Mouse (Mus musculus) brain, embryonic 14.5 days (tissue): ENCODE measurements at regions not wholly inside any gene's neighbourhood (a gene's known extent, or its start where the extent isn't known, plus 50 kb on each side); places are given as distances from the start of the nearest gene placed in this dataset.

ENCODE experiments used
- DNase-seq: peaks from one replicate; pipeline ENCODE4 v3.0.0-alpha.2; 2011; ENCODE audit warnings: low read depth
- CTCF ChIP-seq: fragments of 200-500 bp; IDR thresholded peaks from 2 replicates; pipeline ENCODE4 v1.5.1; 2012; ENCODE audit warnings: inconsistent platforms, mild to moderate bottlenecking, moderate library complexity, borderline replicate concordance; ENCODE audit not compliant: insufficient read depth, insufficient read length; ENCODE audit errors: extremely low read depth
- POLR2A ChIP-seq: fragments of 200-500 bp; IDR thresholded peaks from 2 replicates; pipeline ENCODE4 v1.6.1; 2012; ENCODE audit warnings: mild to moderate bottlenecking, inconsistent platforms, borderline replicate concordance; ENCODE audit not compliant: poor library complexity, insufficient read depth, insufficient read length, severe bottlenecking; ENCODE audit errors: extremely low read depth

DNA sequence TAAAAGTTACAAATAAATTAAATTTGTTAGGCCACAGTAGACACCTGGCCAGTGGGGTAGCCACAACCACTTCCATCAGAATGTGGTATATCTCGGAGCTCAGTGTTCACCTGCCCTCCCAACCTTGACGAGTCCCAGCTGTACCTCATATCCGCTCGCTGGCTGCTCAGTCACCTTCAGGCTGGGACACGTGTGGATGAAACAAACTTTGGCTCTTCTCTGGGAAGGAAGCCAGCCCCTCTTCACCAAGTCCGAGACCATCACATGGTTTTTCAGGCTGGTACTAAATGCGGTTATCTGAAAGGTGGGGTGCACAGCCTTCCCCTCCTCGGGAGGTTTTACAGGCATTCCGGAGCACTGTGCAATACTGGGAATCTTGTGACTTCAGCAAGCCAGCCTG is 113.3 kb upstream of the D7Ertd443e start:
- DNase-seq = no peak
- TF ChIP-seq CTCF (no peak), POLR2A (no peak)

DNA sequence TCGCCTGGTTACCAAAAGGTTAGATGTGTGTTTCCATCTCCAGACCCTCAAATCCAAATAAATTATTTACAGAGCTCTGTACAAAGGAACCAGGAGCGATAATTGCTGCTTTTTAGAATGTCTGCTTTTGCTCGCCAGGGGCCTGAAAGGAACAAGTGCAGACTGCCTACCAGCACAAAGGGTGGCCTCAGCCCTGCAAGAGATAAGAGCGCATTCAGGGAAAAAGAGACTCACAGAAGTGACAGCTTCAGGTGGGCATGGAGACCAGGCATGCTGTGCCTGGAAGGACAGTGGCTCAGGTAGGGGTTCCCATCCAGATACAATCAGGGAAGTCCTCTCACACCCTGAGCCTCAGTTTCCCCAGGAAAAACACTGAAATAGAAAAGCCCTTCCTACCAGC is 114.0 kb upstream of the D7Ertd443e start:
- peak; percentile 26 for DNase-seq
- TF ChIP-seq CTCF (no peak), POLR2A (no peak)

DNA sequence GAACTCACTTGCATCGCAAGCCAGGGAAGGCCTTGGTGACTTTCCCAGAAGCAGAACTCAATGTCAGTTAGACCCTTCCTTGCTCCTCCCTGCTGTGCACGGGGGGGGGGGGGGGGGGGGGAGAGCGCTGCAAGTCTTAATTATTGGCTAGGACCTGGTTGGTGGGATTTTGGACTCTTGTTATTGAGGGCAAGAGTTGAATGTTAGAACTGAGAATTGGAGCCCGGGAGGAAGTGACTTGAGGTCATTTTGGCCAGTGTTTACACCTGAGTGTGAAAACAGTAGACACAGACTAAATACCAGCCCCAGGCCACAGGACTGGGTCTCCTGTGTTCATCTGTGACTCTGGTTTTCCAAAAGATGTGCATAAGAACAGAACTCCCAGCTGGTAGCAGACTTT is 114.7 kb upstream of the D7Ertd443e start:
- TF ChIP-seq POLR2A = no peak
- no peak for TF ChIP-seq CTCF
- DNase-seq = no peak

DNA sequence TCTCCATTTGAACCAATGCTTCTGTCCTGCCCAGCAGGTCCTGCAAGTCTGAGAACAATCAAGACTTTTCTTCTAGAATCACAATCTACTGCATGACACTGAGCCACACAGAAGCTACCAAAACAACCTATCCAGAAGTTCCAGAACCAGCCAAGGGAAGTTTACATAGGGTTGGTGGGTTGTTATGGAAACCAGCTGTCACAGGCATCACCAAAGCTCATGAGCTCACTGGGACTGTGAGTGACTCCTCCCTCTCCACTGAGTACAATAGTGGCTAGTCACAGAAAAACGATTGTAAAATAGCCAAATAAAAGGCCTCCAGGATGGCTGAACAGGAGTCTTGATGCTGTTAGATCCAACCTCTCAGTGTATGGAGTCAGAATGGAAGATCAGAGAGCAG is 115.6 kb upstream of the D7Ertd443e start:
- DNase-seq = peak; percentile 69
- TF ChIP-seq CTCF (no peak), POLR2A (no peak)

DNA sequence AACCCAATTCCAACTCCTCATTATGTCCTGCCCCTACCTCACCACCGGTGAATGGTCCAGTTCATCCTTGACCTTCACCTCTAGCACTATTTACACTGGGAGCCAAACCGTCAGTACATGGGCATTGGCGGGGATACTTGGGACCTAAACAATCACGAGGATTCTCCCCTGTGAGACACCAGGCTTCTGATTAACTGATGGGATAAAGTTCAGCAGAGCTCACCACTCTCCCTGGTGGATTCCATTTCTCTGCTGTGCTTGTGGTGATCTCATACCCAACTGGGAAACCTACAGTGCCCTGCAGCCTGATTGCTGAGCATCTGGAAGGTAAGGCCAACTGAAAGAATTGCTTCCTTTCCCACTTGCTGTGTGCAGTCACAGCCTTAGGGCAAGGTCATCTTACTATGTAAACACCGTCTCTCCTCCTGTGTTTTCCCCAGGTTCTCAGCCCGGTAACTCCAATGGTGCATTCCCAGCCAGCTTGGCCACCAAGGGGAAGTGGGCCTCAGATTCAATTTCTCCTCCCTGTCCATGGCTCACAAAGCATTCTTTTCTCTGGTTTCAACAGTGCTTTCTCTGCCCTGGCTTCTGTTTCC is 125.0 kb upstream of the D7Ertd443e start:
- no peak for DNase-seq
- TF ChIP-seq CTCF = no peak
- TF ChIP-seq POLR2A = no peak

DNA sequence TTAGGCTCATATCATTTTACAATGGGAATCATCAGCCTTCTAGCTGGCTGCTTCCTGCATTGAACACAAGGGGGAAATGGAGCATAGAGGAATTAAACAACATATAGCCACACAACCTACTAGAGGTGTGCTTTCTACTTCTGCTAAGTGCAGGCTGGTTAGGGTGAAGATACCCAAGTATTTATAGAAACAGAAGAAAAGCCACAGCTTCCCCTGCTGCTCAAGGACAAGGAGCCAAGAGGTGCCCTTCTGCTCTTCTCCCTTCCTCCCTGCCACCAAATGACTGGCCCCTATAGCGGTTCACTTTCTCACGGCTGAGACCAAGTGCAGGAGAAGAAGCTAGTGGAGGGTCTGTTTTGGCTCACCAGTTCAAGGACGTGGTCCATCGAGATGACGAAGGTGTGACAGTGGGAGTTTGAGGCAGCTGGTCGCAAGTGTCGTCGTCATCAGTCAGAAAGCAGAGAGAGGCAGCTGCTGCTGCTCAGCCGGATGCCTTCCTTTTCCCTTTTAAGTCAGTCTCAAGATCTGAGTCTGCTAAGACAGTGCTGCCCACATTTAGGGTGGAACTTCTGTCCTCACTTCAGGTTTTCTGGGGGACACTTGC is 134.0 kb upstream of the D7Ertd443e start:
- no peak for TF ChIP-seq POLR2A
- no peak for TF ChIP-seq CTCF

DNA sequence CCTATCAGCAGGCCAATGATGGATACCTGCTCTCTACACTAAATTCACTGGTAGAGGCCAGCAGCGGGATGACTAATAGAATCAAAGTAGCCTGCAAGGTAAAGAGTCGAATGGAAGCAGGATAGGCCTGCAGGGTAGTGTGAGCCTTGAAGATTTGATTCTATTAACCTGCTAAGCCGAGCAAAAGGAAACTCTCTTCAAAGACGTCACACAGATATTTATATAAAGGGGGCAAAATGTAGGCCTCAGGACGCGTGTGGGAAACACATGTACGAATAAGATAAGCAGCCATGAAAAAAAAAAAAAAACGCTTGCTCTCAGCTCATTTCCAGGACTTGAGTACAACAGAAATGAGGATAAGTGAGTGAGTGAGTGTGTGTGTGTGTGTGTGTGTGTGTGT is 138.4 kb upstream of the D7Ertd443e start:
- no peak for TF ChIP-seq CTCF
- no peak for TF ChIP-seq POLR2A
- peak; percentile 53 for DNase-seq

More for the DNA sequence above, 134.0 kb upstream of the D7Ertd443e start:
- DNase-seq = no peak

DNA sequence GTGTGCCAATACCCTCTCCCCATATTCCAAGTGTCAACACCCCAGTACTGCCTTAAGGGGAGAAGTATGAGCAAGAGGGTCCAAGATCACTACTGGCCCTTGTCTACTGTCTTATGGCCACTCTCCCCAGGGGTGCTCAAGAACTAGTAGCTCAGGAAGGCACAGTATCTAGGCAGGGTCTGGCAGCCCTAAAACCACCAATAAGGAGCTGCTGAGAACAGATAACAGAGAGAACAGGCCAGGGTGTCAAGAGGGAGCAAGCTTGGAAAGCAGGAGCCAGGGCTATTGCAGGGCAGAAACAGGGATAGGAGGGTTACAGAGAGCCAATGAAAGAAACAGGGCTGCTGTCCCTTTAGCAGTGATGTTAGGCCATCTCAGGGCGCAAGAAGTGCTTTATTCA is 139.6 kb upstream of the D7Ertd443e start:
- no peak for TF ChIP-seq POLR2A
- no peak for DNase-seq

DNA sequence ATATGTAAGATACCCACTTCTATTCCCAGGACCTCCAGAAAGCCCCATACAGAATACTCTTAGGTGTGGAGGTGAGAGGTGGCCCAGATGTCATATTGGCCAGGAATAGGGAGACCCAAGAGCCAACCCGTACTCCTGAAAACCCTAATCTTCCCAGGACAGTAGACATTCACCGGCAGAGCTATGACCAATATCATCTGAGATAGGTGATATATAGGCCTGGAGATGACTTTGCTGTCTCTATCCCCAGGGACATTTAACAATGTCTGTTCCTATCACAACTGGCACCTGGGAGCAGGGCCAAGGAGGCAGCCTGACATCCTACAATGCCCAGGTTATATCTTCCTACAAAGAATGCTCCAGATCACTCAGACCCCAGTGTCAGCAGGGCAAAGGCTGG is 140.0 kb upstream of the D7Ertd443e start:
- TF ChIP-seq CTCF = no peak
- TF ChIP-seq POLR2A = no peak
- no peak for DNase-seq

DNA sequence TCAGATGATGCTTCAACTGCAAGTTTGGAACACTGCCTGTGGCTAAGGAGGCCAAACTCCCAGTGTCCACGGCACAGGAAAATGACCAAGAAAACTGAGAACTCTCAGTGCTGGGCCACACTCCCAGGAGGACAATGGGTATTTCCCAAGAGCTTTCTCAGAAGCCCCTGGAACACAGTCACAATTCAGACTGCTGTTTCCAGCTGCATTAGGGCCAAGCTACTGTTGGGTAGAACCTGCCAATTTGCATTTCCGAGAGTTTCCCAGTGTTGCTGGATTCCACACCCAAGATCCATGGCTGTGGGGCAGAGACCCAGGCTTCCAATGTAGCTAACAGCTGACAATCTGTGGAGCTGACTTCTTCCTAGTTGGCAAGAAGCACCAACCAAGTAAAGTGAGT is 141.9 kb upstream of the D7Ertd443e start:
- no peak for DNase-seq
- TF ChIP-seq CTCF = no peak
- no peak for TF ChIP-seq POLR2A

DNA sequence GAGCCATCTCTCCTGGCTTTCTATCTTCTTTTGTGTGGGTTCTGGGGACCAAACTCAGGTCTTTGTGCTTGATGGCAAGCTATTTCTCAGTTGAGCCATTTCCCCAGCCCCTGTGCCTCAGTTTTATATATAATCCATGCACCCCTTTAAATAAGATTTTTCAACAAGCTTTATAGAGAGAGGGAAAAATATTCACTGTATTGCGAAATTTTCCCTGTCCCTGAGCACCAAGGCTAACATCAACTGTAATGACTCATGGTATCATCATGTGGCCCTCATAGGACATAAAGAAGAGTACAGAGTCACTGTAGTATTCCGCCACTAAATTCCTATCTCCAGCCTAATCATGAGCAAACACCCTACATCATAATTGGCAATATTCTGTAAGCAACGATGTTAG is 142.4 kb upstream of the Dock1 start:
- TF ChIP-seq CTCF = no peak
- TF ChIP-seq POLR2A = no peak
- no peak for DNase-seq

DNA sequence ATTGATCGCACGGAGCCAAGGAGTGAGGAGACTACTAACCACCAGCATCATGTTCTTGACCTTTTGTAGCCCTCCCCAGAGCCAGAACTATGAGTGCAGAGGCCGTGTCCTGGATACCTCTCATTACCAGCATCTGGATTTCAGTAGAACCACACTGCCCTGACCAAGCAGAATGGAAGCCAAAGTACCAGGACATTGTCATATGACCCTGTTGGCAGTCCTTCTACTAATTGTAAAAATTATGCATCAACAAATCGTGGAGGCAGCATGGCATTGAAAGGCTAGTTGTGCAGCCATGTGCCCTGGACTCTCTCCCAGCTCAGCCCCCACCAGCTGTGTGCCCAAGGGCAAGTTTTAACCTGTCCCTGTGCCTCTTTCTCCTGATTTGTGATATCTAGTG is 135.6 kb upstream of the Dock1 start:
- TF ChIP-seq CTCF (no peak), POLR2A (no peak)
- no peak for DNase-seq

DNA sequence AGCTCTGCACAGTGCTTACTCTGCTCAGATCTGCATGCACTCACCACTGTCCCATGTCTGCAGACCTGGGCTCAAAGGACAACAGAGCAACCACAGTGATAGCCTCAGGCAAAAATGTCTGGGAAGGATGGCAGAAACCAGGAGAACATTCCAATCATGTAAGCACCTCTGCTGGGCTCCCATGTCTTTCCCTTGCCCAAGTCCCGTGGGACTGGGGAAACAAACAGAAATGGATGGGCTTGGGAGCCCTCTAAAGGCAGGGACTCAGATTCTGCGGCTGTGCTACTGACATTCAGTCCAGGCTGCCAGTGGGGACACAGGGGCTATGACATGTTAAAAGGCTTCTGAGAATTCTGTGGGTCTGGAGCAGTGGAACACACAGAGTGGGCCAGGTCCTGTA is 128.8 kb upstream of the Dock1 start:
- DNase-seq = no peak

More for the DNA sequence above, 128.8 kb upstream of the Dock1 start:
- TF ChIP-seq POLR2A (no peak), CTCF (no peak)
